Mouse (Mus musculus) heart, embryonic 14.5 days (tissue): ENCODE results near the gene Sp8. TPM values are rescaled to one million over a fixed set of nuclear protein-coding genes. Genes with fewer than 3 reads are reported as not detected.

ENCODE experiments used
- ATAC-seq: fragments of 200-750 bp; cut with Nextera tagmentation; 2 replicates; pipeline ENCODE4 v1.8.0; 2017; ENCODE audit warnings: low read depth, moderate TSS enrichment; ENCODE audit not compliant: insufficient number of reproducible peaks, insufficient read depth, low FRiP score
- H3K27ac ChIP-seq, 2 experiments: fragments of 200-500 bp in 1 of 2; fragments of 300-500 bp in 1 of 2; sonication (generic) in 1 of 2; replicated peaks in 1 of 2; 2 replicates each; pipeline ENCODE4 v1.5.1; 2012 to 2014; ENCODE audit warnings: low read depth in 2 of 2, low read length in 2 of 2, control low read depth in 1 of 2, mild to moderate bottlenecking in 1 of 2, mixed read lengths in 1 of 2; ENCODE audit not compliant: control insufficient read depth in 1 of 2, insufficient read depth in 1 of 2
- H3K27me3 ChIP-seq: fragments of 300-500 bp; sonication (generic); 2 replicates; pipeline ENCODE4 v1.6.1; 2014; ENCODE audit warnings: mild to moderate bottlenecking, low read length, control low read depth; ENCODE audit not compliant: control insufficient read depth, insufficient read depth
- H3K36me3 ChIP-seq: fragments of 300-500 bp; sonication (generic); 2 replicates; pipeline ENCODE4 v1.6.1; 2014; ENCODE audit warnings: mild to moderate bottlenecking, control low read depth, low read length, mixed read lengths; ENCODE audit not compliant: control insufficient read depth, insufficient read depth
- H3K4me1 ChIP-seq, 2 experiments: fragments of 200-500 bp in 1 of 2; fragments of 300-500 bp in 1 of 2; sonication (generic) in 1 of 2; 2 replicates each; pipeline ENCODE4 v1.6.1; 2012 to 2014; ENCODE audit warnings: low read length in 2 of 2, control low read depth in 1 of 2, mixed read lengths in 1 of 2; ENCODE audit not compliant: control insufficient read depth in 2 of 2, insufficient read depth in 2 of 2
- H3K4me2 ChIP-seq: fragments of 300-500 bp; sonication (generic); 2 replicates; pipeline ENCODE4 v1.6.1; 2014; ENCODE audit warnings: mild to moderate bottlenecking, low read length
- H3K4me3 ChIP-seq, 2 experiments: fragments of 200-500 bp in 1 of 2; fragments of 300-500 bp in 1 of 2; sonication (generic) in 1 of 2; 2 replicates each; pipeline ENCODE4 v1.5.1; 2012 to 2014; ENCODE audit warnings: low read length in 2 of 2, mild to moderate bottlenecking in 2 of 2, control low read depth in 1 of 2, low read depth in 1 of 2, moderate library complexity in 1 of 2; ENCODE audit not compliant: control insufficient read depth in 1 of 2, insufficient read depth in 1 of 2
- H3K9ac ChIP-seq: fragments of 300-500 bp; sonication (generic); 2 replicates; pipeline ENCODE4 v1.6.1; 2014; ENCODE audit warnings: mild to moderate bottlenecking, low read length
- H3K9me3 ChIP-seq: fragments of 300-500 bp; sonication (generic); 2 replicates; pipeline ENCODE4 v1.6.1; 2016; ENCODE audit warnings: low read length, control low read depth; ENCODE audit not compliant: control insufficient read depth
- WGBS: fragments of 180-500 bp; shearing (Covaris S2); extraction: QIAGEN DNeasy Blood & Tissue Kit; methylation state at CpG from one replicate; pipeline ENCODE4 v1.1.7; 2014; 5-methylcytosine and 5-hydroxymethylcytosine counted together
- polyA plus RNA-seq: library from polyadenylated mRNA; unstranded; fragments of >200 nt; fragmentation: Nextera tagmentation; extraction: Ambion mirVana; gene quantifications from 2 replicates; pipeline ENCODE4 v1.2.1, GENCODE M21; 2014

Sp8 gene
- polyA plus RNA-seq, 1 experiment from 2014 or later = not detected

DNA sequence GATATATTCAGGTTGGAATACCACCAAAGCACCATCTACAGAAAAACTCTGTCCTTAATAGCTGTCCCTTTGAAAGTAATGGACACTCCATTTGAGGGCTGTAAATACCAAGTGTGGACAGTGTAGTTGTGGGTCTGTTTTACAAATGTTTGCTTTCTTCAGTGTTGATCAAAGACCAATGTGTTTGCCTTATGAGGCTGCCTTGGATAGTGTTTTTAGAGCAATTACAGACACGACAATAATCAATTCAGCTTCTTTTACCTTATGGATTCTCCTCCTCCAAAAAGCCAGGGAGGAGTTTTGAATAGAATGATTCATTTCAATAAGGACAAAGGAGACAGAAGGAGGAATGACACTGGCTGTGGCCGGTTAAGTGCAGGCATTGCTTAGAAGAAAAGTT lies 7.9 kb upstream of the Sp8 start:
- Histone ChIP-seq H3K4me2 (no peak overlapping the region), H3K27ac (no peak overlapping the region), H3K27me3 (peaks cover 72% of the 10 kb centered on the region), H3K4me3 (no peak overlapping the region), H3K36me3 (no peaks in the 10 kb centered on the region), H3K9ac (no peak overlapping the region), H3K4me1 (peaks cover 6 to 9% of the 10 kb centered on the region in 2 experiments; a peak in 3 of 4 replicates), H3K9me3 (no peaks in the 10 kb centered on the region)
- ATAC-seq = no peak
- WGBS = 8% methylated on average over 2 of the region's 2 CpGs

DNA sequence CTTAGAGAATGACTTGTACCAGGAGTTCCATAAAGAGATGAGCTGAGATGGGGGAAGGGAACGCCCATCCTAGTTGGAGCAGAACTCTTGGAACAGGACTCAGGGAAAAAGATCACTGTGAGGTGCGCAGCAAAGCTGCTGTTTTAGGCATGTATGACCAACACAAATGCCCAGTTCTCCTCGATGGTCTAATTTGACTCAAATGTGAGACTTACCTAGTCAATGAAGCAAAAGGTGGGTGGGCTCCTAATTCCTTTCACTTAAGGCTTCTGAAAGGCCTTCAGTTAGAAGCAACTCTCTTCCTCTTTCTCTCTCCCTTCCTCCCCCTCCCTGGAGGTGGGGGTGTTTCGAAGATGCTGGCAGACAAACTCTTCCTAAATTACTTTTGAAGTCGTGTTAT lies 6.7 kb upstream of the Sp8 start:
- 5% methylated on average over 5 of the region's 5 CpGs for WGBS
- Histone ChIP-seq H3K4me3 (no peak overlapping the region), H3K27me3 (peaks cover 84% of the 10 kb centered on the region), H3K9ac (no peak overlapping the region), H3K9me3 (no peaks in the 10 kb centered on the region), H3K27ac (no peak overlapping the region), H3K4me2 (no peak overlapping the region), H3K36me3 (no peaks in the 10 kb centered on the region), H3K4me1 (peaks cover 6 to 9% of the 10 kb centered on the region in 2 experiments; a peak in 3 of 4 replicates)
- ATAC-seq = no peak

DNA sequence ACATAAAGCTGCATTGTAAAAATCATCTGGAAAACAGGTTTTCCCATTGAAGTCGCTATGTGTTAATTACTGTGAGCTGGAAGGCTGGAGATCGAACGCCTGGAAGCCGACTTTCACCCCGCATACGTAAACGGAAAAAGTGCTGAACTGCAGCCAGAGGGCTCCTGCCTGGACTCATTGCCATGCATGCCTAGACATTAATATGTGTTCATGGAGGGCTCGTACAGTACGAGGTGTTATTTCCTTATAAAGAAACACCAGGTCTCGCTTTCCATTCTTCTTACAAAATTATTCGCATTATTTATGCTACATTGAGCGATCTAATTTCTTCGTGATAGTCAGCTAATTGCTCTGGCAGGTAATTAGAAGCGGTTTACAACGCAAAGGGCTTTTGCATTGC lies 5.8 kb upstream of the Sp8 start:
- 3% methylated on average over 15 of the region's 15 CpGs for WGBS
- Histone ChIP-seq H3K9me3 (no peaks in the 10 kb centered on the region), H3K27ac (no peak overlapping the region), H3K4me1 (peaks cover 6 to 9% of the 10 kb centered on the region in 2 experiments; a peak in 3 of 4 replicates), H3K9ac (no peak overlapping the region), H3K27me3 (peaks cover 93% of the 10 kb centered on the region), H3K4me3 (no peak overlapping the region), H3K4me2 (no peak overlapping the region), H3K36me3 (no peaks in the 10 kb centered on the region)
- ATAC-seq = no peak

DNA sequence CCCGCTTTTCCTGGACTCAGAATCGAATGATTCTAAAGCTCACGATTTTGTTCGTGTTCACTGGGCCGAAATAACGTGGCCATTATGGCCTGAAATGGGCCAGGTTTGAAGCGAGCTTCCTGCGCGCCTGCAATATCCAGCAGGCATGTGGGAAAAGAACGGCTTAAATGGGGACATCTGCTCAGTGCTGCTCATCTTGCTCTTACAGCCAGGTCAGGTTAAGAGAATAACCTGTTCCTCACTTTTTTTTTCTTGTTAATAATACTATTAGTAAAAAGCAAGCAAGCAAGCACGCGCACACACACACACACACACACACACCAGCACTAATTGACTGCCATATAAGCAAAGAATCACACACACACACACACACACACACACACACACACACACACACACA lies 5.3 kb upstream of the Sp8 start:
- Histone ChIP-seq H3K36me3 (no peaks in the 10 kb centered on the region), H3K4me3 (no peak overlapping the region), H3K4me1 (peaks cover 6 to 9% of the 10 kb centered on the region in 2 experiments; a peak in 3 of 4 replicates), H3K9me3 (no peaks in the 10 kb centered on the region), H3K27me3 (peaks cover 95% of the 10 kb centered on the region), H3K27ac (no peak overlapping the region), H3K9ac (no peak overlapping the region), H3K4me2 (no peak overlapping the region)
- ATAC-seq = no peak
- WGBS = 4% methylated on average over 11 of the region's 12 CpGs

DNA sequence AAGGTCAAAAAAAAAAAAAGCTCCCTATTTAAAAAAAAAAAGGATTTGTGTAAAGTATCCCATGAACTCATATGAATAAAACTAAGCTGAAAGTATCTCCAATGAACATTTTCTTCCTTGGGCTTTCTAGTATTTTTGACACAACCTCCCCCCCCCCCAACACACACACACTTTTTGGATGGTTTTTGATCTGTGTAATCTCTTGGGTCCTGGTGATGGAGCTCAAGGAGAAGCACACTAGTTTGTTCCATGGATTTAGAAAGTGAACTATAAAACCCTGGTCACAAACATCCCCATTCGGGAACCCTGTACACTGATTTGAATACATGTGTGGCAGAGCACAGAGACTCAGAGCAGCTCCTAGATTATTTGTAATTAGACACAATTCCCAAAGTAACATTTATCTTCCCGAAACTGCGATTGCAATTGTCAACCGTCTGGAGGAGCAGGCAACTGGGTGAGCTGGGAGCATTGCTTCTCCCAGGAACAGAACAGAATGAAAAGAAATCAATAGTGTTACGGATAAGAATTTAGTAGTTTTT lies 4.7 kb upstream of the Sp8 start:
- H3K4me1 ChIP-seq = peaks cover 6 to 9% of the 10 kb centered on the region in 2 experiments; a peak in 3 of 4 replicates
- no peaks in the 10 kb centered on the region for H3K36me3 ChIP-seq
- no peak overlapping the region for H3K4me2 ChIP-seq
- no peak overlapping the region for H3K4me3 ChIP-seq
- H3K9ac ChIP-seq = no peak overlapping the region
- WGBS = 9% methylated on average over 5 of the region's 5 CpGs
- no peak overlapping the region for H3K27ac ChIP-seq
- H3K9me3 ChIP-seq = no peaks in the 10 kb centered on the region
- no peak for ATAC-seq
- peaks cover 95% of the 10 kb centered on the region for H3K27me3 ChIP-seq

DNA sequence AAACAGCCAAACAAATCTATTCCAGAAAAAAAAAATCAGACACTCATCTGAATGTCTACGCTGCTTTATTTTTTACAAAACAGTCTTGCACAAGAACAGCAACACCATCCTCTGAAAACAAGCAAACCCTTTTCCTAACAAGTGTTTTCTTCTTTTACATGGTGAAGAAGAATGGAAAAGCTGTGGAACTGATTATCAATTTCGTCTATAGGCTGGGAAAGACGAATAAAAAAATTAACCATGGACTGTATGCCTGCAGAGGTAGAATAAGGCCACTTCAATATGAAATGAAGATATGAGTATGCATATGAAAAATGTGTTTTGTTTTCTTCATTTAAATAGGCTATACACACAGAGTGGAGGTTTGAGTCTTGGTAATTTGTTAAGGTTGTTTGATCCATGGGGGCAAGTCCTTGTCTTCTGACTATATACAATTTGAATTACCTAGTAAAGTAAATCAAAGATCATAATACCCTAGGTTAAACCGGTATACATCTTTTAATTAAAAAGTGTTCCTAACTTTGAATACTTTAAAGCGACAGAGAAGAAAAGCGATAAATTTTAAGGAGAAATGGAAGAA lies 4.1 kb upstream of the Sp8 start:
- H3K4me3 ChIP-seq = no peak overlapping the region
- H3K27me3 ChIP-seq = peaks cover 95% of the 10 kb centered on the region
- no peak overlapping the region for H3K27ac ChIP-seq
- no peak for ATAC-seq
- WGBS = 7% methylated on average over 6 of the region's 6 CpGs
- H3K4me1 ChIP-seq = peaks cover 5 to 10% of the 10 kb centered on the region in 2 experiments; a peak in 3 of 4 replicates
- H3K36me3 ChIP-seq = no peaks in the 10 kb centered on the region
- H3K9me3 ChIP-seq = no peaks in the 10 kb centered on the region
- H3K9ac ChIP-seq = no peak overlapping the region
- H3K4me2 ChIP-seq = no peak overlapping the region

DNA sequence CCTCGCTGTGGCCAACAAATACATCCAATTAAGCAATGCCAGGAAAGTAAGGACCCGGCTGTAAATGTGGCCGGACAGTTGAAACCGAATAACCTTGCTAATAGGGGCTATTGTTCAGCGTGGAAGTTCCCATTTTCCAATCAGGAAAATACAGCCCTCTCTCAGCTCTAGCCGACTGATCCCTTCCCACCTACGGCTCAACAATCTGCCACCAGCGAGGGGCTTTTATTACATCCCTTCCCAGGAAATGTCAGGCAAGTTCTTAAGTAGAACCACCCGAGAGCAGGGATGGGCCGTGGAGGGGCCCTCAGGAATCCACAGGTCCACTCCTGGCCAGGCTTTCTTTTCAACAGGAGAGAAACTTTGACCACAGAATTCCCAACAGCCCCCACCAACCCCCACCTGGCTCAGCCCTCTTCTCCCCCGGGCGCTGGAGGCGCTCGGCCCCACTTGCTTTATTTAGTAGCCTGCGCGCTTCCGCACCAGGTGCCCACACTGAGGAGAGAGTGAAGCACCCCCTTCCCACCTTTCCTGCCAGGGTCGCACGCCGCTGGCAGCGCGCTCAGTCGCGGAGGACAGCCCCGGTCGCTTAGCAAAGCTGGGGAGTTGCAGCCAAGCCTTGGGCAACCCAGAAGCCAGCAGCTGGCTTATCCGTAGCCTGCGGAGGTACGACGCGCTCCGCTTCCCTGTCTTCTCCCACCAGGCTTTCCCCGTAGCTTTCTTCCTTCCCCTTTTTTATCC lies 3.3 kb upstream of the Sp8 start:
- Histone ChIP-seq H3K4me3 (no peak overlapping the region), H3K4me2 (peak overlapping the region; percentile 31; the same call in 1 of the 2 replicates)
- under 1% methylated on average over 33 of the region's 33 CpGs for WGBS

More for the DNA sequence above, 3.3 kb upstream of the Sp8 start:
- peaks cover 2 to 13% of the 10 kb centered on the region in 2 experiments; a peak in 3 of 4 replicates for H3K4me1 ChIP-seq
- H3K9me3 ChIP-seq = no peaks in the 10 kb centered on the region
- no peak overlapping the region for H3K27ac ChIP-seq
- no peaks in the 10 kb centered on the region for H3K36me3 ChIP-seq
- ATAC-seq = no peak
- H3K27me3 ChIP-seq = peaks cover 95% of the 10 kb centered on the region
- no peak overlapping the region for H3K9ac ChIP-seq
